Mouse (Mus musculus) CD4-positive, CD25-positive, alpha-beta regulatory T cell, adult 9 weeks (primary cell): ENCODE data around the gene Defa25. TPM values are rescaled to one million over a fixed set of nuclear protein-coding genes. Genes with fewer than 3 reads are reported as not detected.

Experiments
- polyA plus RNA-seq: library from polyadenylated mRNA; unstranded; fragments of 100-300 nt; shearing (Covaris generic); gene quantifications from one replicate; pipeline ENCODE4 v1.2.1, GENCODE M21; 2017

The Defa25 gene
- polyA plus RNA-seq = not detected

GRCm38 (mm10) chr8:21084142-21084541 is at the start of gene Defa25:
Defa25 (plus strand) TSS chr8:21084442.

GRCm38 (mm10) chr8:21054747-21055146 is 29.5 kb upstream of the Defa25 start, which contains the start of gene Defa23:
Defa23 (plus strand) TSS chr8:21055047.

GRCm38 (mm10) chr8:21064738-21065137 is 19.5 kb upstream of the Defa25 start, which contains the start of gene Defa35:
Defa35 (plus strand) TSS chr8:21065038.

GRCm38 (mm10) chr8:21095950-21096349 is 11.7 kb downstream of the Defa25 start, which contains the start of gene Gm14851:
Gm14851 (minus strand) TSS chr8:21096050.

GRCm38 (mm10) chr8:21134342-21134741 is 50.1 kb downstream of the Defa25 start, which contains the start of gene Defa30:
Defa30 (plus strand) TSS chr8:21134642.

Other genes starting within 250 kb of the Defa25 start
- gene Defb33, start 191.8 kb upstream of the Defa25 start, polyA plus RNA-seq = not detected
- not detected for gene Gm15056, start 181.8 kb upstream of the Defa25 start, polyA plus RNA-seq
- gene Gm6040, start 162.4 kb upstream of the Defa25 start, polyA plus RNA-seq = not detected
- gene AY761185, start 139.7 kb upstream of the Defa25 start, polyA plus RNA-seq = not detected
- not detected for gene Defa21, start 58.9 kb upstream of the Defa25 start, polyA plus RNA-seq
- gene Defa23, start 29.4 kb upstream of the Defa25 start, polyA plus RNA-seq = not detected
- gene Defa35, start 19.4 kb upstream of the Defa25 start, polyA plus RNA-seq = not detected
- not detected for gene Gm14851, start 11.6 kb downstream of the Defa25 start, polyA plus RNA-seq
- not detected for gene Defa30, start 50.2 kb downstream of the Defa25 start, polyA plus RNA-seq
- gene Defa22, start 77.8 kb downstream of the Defa25 start, polyA plus RNA-seq = not detected
- not detected for gene Defa31, start 107.2 kb downstream of the Defa25 start, polyA plus RNA-seq
- not detected for gene Gm15293, start 117.1 kb downstream of the Defa25 start, polyA plus RNA-seq
- not detected for gene Gm15292, start 165.3 kb downstream of the Defa25 start, polyA plus RNA-seq
- not detected for gene Defa27, start 231.1 kb downstream of the Defa25 start, polyA plus RNA-seq
- not detected for gene Defa29, start 242.6 kb downstream of the Defa25 start, polyA plus RNA-seq